Mouse (Mus musculus) gastrocnemius, adult 8-10 months (tissue): ENCODE data around the gene Atf3. TPM values are rescaled to one million over a fixed set of nuclear protein-coding genes. Genes with fewer than 3 reads are reported as not detected.

Experiments used
- DNase-seq, 2 experiments: peaks; one replicate each; pipeline ENCODE4 v3.0.0; 2022; ENCODE audit warnings: low spot score in 2 of 2
- total RNA-seq, 4 experiments: library from RNA; stranded (reverse); gene quantifications; 2 replicates each; pipeline ENCODE4 v1.2.4; 2022

Atf3 gene
- total RNA-seq, 4 experiments from 2014 or later, result 1.9 to 19.3 (median 7.4) TPM

DNA sequence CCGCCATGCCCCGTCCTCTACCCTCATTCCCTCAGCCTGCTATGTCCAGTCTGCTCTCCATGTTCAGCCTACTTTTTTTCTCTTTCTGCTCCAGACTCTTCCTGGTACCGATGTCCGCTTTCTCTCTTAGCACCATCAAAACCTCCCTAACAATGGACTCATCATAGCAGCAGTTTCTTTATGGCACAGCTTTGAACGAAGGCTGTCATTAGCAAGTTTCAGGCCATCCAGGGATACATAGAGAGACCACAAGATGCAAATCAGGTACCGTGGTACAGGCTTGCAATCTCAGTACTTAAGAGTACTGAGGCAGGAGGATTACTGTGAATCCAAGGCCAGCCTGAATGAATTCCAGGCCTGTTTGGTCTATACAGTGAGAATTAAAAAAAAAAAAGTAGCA lies 25.1 kb downstream of the Atf3 start:
- DNase-seq, result no peak

DNA sequence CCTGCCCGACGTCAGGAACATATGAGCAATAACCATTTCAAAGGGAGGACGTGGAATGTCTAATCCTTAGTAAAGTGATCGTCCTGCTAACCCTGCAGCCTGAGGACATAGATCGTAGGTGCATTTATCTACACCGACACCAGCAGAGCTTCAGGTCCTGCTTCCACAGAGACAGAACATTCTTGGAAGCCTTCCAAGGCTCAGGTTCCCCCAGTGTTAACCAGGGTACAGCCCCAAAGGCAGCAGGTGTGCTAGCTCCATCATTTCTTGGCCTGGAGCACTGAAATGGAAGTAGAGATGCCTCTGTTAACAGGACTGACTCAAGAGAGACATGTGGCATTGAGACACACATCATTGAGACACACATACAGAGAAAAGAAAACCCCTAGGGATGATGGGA lies 25.6 kb downstream of the Atf3 start:
- no peak for DNase-seq

- DNase-seq, result no peak
These were observed 28.0 kb downstream of the Atf3 start for GRCm38 (mm10) chr1:191189671-191190372.

GRCm38 (mm10) chr1:191186386-191186770 lies 31.5 kb downstream of the Atf3 start:
- peak in 1 of 2 experiments; percentile 32 for DNase-seq

DNA sequence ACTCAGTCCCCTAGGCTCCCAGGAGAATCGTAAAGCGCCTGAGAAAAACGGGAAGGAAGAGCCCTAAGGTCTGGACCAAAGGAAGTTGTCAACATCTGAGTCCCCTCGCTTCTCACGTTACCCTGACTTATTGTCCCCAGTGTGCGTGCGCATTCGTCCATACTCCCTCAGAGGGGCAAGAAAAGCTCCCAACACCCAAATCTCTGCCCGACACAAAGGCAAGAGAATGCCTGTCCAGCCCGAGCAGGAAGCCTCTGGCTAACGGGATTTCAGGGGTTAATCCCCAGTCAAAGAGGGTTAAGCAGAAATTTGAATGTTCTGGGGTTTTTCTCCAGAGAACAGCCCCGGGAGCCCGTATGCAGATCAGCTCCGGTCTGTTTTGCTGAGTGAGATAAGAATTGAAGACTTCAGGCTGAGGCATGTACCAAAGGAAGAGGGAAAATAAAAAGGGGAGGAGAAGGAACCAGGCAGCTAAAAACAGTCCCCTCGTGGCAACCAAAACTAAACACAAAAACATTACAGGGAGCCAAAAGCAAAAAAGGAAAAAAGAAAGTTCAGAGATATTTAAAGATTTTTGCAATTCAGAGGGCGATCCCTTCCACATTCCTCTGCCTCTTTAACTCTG lies 32.0 kb downstream of the Atf3 start:
- no peak for DNase-seq

DNA sequence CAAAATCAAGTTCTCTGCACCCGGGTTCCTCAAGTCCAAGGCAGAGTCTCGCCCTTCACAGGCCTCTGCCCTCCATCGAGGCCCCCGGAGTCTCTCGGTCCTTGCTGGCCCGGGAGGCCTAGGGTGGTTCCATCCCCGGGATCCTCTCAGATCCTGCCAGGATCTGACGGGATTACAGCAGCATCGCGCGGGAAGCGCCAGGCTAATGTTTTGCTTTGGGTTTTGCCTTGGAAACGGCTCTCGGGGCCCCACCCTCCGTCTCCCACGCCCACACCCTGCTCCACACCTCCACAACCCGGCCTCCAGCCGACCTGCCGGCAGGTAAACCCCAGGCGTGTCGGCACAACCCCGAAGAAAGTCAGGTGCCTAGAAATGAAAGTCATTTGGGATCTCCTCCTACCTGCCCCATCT lies 33.0 kb downstream of the Atf3 start:
- DNase-seq, result peak in 1 of 2 experiments; percentile 26

- DNase-seq, result no peak
These were observed 33.6 kb downstream of the Atf3 start for GRCm38 (mm10) chr1:191184066-191184815.

- DNase-seq, result peak; percentile 99 to 100
These were observed 34.4 kb downstream of the Atf3 start for GRCm38 (mm10) chr1:191183163-191184065.

DNA sequence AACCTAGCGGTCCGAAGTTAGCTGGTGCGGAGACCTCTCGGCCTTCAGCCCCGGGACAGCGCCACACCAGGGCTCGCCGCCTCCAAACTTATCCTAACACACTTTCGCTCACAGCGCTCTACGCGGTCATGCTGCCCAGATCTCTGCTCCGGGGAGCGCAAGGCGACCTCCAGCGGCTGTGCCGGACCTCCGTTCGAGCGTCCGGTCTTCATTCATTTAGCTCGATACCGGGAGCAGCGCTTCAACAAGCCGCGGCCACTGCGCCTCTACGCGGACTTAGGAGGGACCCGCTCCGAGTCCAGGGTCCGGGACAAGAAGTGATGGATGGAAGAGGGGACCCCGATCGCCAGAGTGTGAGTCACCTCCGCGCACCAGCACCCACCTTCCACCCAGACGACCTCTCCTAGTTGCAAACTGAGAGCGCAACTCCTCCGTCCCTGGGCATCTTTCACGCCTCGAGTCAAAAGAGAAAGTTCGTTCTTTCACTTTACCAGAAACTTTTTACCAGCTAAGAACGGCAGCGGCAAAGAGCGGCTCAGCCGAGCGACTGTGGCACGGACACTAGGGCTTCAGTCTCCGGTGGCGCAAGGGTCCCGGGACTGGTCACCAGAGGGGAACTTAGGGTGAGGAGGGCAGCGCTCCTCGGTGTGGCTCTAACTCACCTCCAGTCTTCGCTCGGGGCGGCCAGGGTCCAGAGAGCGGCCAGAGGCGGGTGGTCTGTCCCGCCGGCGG lies 35.2 kb downstream of the Atf3 start:
- DNase-seq, result peak; percentile 36 to 61

DNA sequence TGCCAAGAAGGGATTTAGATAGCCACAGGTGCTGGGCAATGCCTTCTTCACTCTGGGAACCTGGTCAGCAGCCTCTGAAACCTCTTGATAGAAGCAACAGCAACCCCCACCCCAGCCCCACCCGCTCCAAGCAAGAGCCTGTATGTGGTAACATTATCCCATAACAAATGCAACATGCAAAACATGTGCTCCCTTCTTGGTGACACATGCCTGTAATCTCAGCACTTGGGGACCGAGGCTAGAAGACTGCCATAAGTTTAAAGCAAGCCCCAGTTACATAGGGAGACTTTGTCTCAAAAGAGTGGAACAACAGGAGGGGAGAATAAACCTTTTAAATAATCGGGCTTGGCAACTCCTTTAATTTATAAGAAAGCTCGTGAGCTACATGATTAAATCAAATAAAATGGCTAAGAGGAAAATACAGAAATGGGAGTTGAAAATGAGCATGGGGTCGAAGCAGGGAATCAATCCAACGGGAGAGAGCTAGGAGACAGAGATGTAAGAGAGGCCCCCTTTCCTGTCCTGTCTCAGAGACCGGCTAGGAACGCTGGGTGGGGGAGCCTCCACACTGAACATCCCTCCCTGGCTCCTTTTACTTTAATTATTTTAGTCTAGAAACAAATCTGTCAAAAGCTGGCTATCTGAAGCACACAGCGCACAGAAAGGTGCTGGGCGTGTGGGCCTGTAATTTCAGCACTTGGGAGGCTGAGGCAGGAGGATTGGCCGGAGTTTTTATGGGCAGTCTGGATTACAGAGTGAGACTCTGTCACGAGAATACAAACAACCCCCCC lies 36.2 kb downstream of the Atf3 start:
- DNase-seq, result no peak

- DNase-seq, result no peak
These were observed 37.4 kb downstream of the Atf3 start for GRCm38 (mm10) chr1:191180397-191180796.

DNA sequence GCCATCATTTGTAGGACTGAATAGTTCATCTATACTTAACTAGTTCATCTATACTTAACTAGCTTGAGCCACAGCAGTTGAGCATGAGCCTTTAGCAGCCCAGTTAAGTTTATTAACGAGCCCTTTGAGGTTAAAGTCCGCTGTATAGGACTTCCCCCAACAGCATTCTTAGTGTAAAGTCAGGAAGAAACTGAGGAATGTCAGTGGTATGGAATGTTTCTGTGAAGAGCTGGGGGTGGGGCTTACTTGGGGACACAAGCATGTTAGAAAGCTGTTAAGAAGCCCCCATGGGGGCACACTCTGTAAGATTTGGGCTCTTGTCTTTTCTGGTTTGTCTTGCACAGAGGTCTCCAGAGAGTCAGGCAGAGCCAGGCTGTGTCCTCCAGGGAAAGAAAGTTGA lies 38.0 kb downstream of the Atf3 start:
- DNase-seq, result no peak

DNA sequence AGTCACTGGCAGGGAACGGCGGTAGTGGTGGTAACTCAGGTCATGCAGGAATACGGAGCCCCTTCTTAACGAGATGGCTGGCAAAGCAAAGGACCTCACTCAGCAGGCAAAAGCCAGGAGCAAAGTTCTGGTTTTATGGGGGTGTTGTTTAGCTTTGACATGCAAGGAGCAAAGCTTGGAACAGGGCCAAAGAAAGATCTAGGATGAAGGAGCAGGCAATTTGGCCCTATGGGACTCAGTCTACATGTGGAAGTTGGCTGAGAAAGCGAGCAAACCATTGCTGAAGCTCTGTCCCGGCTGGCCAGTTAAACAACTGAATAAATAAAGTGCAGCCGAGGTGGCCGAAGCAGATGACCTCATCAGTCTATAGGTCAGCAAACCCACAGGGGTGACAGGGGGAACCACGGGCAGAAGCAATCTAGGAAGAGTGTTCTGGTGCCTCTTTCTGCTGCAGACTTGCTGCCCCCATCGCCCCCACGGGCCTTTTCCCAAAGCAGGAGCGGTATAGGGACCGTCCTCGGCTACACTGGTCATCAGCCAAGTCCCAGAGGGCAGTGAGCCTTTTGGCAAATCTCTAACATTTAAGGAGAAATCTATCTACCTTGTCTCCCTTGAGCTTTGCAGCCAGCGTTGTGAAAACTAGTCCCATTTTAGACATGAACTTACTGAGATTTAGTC lies 39.2 kb downstream of the Atf3 start:
- DNase-seq, result no peak

- DNase-seq, result no peak
These were observed 41.0 kb downstream of the Atf3 start for GRCm38 (mm10) chr1:191176887-191177286.

GRCm38 (mm10) chr1:191172487-191172886 lies 45.4 kb downstream of the Atf3 start:
- no peak for DNase-seq

- DNase-seq, result no peak
These were observed 47.4 kb downstream of the Atf3 start for GRCm38 (mm10) chr1:191170444-191170843.

- no peak for DNase-seq
These were observed 51.6 kb downstream of the Atf3 start for GRCm38 (mm10) chr1:191166189-191166588.

GRCm38 (mm10) chr1:191164717-191165116 lies 53.1 kb downstream of the Atf3 start, which contains the start of gene Fam71a:
Gene Fam71a, minus strand, starts transcription at chr1:191164817.
- DNase-seq, result no peak

GRCm38 (mm10) chr1:191154314-191154713 lies 63.5 kb downstream of the Atf3 start:
- DNase-seq, result no peak
